Mouse (Mus musculus): Measurements from ENCODE around the gene Gm4303.
"Not testable (repeated sequence)": the region's sequence is repeated elsewhere in the genome, so short reads cannot be mapped to it uniquely, and the experiment has no call there.

Gene Gm4303

DNA sequence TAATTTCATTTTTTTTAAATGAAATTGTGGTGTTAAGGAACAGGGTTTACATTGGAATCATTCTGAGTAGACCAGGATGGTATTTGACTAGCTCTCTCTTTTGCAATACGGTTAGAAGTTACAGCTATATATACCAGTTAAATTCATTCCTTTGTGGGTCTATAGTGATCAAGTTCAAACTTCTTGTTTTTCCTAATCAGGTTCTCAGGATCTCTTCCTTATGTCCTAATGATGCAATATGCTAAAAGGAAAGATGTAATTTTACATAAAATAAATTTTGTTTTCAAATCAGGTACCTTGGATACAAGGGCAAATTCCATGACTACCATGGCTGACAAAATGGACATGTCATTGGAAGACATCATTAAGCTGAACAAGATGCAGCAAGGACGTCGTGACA lies at the start of gene Gm4303:
Gene Gm4303 (plus strand): TSS at position 301 of the 400 bp plus-strand sequence.
- DNase-seq = not testable (repeated sequence)

DNA sequence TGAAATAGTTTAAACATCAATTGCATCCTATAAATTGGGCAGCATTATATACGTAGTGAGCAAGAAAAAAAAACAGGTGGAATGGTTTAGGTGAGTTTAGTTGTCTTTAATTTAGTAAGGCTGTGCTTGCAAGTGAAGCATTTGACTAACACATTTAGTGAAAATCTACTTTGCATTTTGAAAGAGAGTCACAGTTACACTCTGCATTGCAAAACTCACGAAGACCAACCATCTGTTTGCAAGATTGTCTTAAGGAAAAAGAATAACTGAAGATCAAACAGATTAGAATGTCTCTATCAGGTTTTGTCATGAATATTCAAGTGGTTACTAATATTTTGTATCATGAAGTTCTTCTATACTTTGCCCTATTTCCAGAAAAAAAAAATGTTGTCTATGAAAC lies 49.7 kb upstream of the Gm4303 start:
- DNase-seq = no peak

DNA sequence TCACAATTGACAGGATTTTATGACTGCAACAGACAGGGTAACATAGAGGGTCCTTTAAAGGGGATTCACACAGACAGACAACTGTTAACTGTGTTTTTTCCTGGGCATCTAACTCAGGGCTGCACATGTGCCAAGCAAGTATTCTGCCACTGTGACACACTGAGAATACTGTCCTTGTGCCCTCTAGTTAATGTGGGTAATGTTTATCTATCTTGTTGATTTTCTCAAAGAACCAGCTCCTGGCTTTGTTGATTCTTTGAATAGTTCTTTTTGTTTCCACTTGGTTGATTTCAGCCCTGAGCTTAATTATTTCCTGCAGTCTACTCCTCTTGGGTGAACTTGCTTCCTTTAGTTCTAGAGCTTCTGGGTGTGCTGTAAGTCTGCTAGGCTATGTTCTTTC lies 45.7 kb upstream of the Gm4303 start:
- DNase-seq = not testable (repeated sequence)

DNA sequence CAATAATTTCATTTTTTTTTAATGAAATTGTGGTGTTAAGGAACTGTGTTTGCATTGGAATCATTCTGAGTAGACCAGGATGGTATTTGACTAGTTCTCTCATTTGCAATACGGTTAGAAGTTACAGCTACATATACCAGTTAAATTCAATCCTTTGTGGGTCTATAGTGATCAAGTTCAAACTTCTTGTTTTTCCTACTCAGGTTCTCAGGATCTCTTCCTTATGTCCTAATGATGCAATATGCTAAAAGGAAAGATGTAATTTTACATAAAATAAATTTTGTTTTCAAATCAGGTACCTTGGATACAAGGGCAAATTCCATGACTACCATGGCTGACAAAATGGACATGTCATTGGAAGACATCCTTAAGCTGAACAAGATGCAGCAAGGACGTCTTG lies 10.4 kb upstream of the Gm4303 start, which contains the start of gene Gm4301:
Gene Gm4301 (plus strand): TSS at position 301 of the 400 bp plus-strand sequence.
- not testable (repeated sequence) for DNase-seq

DNA sequence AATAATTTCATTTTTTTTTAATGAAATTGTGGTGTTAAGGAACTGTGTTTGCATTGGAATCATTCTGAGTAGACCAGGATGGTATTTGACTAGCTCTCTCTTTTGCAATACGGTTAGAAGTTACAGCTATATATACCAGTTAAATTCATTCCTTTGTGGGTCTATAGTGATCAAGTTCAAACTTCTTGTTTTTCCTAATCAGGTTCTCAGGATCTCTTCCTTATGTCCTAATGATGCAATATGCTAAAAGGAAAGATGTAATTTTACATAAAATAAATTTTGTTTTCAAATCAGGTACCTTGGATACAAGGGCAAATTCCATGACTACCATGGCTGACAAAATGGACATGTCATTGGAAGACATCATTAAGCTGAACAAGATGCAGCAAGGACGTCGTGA lies 5.2 kb upstream of the Gm4303 start, which contains the start of gene Gm4302:
Gene Gm4302 (plus strand): TSS at position 301 of the 400 bp plus-strand sequence.
- not testable (repeated sequence) for DNase-seq

DNA sequence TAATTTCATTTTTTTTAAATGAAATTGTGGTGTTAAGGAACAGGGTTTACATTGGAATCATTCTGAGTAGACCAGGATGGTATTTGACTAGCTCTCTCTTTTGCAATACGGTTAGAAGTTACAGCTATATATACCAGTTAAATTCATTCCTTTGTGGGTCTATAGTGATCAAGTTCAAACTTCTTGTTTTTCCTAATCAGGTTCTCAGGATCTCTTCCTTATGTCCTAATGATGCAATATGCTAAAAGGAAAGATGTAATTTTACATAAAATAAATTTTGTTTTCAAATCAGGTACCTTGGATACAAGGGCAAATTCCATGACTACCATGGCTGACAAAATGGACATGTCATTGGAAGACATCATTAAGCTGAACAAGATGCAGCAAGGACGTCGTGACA lies 5.0 kb downstream of the Gm4303 start, which contains the start of gene Gm4305:
Gene Gm4305 (plus strand): TSS at position 301 of the 400 bp plus-strand sequence.
- DNase-seq = not testable (repeated sequence)

DNA sequence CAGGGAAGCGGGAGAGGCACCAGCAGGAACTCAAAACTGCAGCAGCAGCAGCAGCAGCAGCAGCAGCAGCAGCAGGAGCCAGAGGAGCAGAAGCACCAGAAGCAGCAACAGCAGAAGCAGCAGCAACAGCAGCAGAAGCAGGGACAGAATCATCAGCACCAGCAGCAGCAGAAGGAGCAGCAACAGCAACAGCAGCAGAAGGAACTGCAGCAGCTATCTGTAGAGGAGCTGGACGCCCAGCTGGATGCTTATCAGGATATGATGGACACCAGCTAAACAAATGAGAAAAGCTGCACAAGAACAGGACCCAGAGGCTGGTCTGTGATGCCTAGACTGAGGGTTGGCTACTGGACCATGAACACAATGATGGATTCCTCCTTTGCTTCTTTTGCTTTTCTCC lies 11.1 kb downstream of the Gm4303 start:
- peak; percentile 1 to 6 for DNase-seq

DNA sequence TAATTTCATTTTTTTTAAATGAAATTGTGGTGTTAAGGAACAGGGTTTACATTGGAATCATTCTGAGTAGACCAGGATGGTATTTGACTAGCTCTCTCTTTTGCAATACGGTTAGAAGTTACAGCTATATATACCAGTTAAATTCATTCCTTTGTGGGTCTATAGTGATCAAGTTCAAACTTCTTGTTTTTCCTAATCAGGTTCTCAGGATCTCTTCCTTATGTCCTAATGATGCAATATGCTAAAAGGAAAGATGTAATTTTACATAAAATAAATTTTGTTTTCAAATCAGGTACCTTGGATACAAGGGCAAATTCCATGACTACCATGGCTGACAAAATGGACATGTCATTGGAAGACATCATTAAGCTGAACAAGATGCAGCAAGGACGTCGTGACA lies 15.3 kb downstream of the Gm4303 start, which contains the start of gene Gm4307:
Gene Gm4307 (plus strand): TSS at position 301 of the 400 bp plus-strand sequence.
- not testable (repeated sequence) for DNase-seq

DNA sequence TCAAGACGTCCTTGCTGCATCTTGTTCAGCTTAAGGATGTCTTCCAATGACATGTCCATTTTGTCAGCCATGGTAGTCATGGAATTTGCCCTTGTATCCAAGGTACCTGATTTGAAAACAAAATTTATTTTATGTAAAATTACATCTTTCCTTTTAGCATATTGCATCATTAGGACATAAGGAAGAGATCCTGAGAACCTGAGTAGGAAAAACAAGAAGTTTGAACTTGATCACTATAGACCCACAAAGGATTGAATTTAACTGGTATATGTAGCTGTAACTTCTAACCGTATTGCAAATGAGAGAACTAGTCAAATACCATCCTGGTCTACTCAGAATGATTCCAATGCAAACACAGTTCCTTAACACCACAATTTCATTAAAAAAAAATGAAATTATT lies 36.7 kb downstream of the Gm4303 start, which contains the start of gene Gm4312:
Gene Gm4312 (minus strand): TSS at position 101 of the 400 bp plus-strand sequence.
- DNase-seq = not testable (repeated sequence)
